8 mouse cellular contexts compared by ENCODE assay signal in the genomic region with DNA sequence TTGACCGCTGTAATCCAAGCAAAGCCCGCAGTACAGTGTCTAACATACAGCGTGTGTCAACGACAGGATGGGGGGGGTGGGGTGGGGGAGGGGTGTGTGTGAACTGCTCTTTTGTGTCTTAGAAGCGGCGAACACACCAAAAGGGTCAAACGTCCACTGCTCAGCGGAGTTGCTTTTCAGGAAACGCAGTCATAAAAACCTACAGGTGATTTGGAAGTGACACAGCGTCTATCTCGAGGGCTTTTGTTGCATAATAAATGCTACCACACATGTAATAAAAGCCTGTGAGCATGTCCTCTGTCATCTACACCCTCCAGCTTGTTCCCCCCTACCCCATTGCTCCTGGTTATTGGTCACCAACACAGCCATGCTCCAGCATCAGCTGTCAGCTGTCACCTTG. TPM values are rescaled to one million over a fixed set of nuclear protein-coding genes. Genes with fewer than 3 reads are reported as not detected.
DNase-seq lines count a peak whose midpoint lies in the region; ATAC-seq and TF ChIP-seq lines count a peak whose summit lies in the region.

No protein-coding gene starts in this region.

- peak overlapping the region; percentile 24 for H3K4me3 ChIP-seq in lung, embryonic 14.5 days (ENCODE audit: low read depth, low read length)
- H3K4me3 ChIP-seq in embryonic facial prominence, embryonic 15.5 days (replicated peaks), result peak overlapping the region; percentile 31
- H3K4me3 ChIP-seq in limb, embryonic 11.5 days (ENCODE audit: low read depth, low read length), result peak overlapping the region; percentile 12; the same call in 1 of the 2 replicates
- H3K4me3 ChIP-seq in neural tube, embryonic 14.5 days (ENCODE audit: low read depth, low read length), result peak overlapping the region; percentile 2; the same call in 1 of the 2 replicates

- H3K36me3 ChIP-seq in lung, embryonic 14.5 days (ENCODE audit: insufficient read depth), result no peaks in the 10 kb centered on the region
- no peaks in the 10 kb centered on the region for H3K36me3 ChIP-seq in embryonic facial prominence, embryonic 15.5 days
- no peaks in the 10 kb centered on the region for H3K36me3 ChIP-seq in limb, embryonic 11.5 days (ENCODE audit: control insufficient read depth, insufficient read depth, low read length)
- H3K36me3 ChIP-seq in neural tube, embryonic 14.5 days (ENCODE audit: control insufficient read depth, insufficient read depth, low read length), result no peaks in the 10 kb centered on the region

- no peaks in the 10 kb centered on the region for H3K27me3 ChIP-seq in lung, embryonic 14.5 days (ENCODE audit: insufficient read depth, low read length)
- no peaks in the 10 kb centered on the region for H3K27me3 ChIP-seq in embryonic facial prominence, embryonic 15.5 days
- H3K27me3 ChIP-seq in limb, embryonic 11.5 days (ENCODE audit: control insufficient read depth, insufficient read depth, low read length), result no peaks in the 10 kb centered on the region
- no peaks in the 10 kb centered on the region for H3K27me3 ChIP-seq in neural tube, embryonic 14.5 days (ENCODE audit: control insufficient read depth, insufficient read depth, low read length)

- DNase-seq in lung, embryonic 14.5 days, result peak; percentile 76
- no peak for DNase-seq in lung, postnatal 14 days
- DNase-seq in limb, embryonic 11.5 days (ENCODE audit: low spot score), result no peak
- DNase-seq in cerebellum, adult 8-10 months, result no peak
- no peak for DNase-seq in layer of hippocampus, adult 11-12 months (ENCODE audit: low spot score)

- 9% methylated on average over 11 of the region's 11 CpGs for WGBS in lung, embryonic 14.5 days
- 27% methylated on average over 11 of the region's 11 CpGs for WGBS in embryonic facial prominence, embryonic 15.5 days
- WGBS in limb, embryonic 11.5 days, result 29% methylated on average over 11 of the region's 11 CpGs
- 10% methylated on average over 11 of the region's 11 CpGs for WGBS in neural tube, embryonic 14.5 days

- peak overlapping the region; percentile 64 for H3K4me2 ChIP-seq in lung, embryonic 14.5 days
- peak overlapping the region; percentile 46 for H3K4me2 ChIP-seq in embryonic facial prominence, embryonic 15.5 days (replicated peaks)
- H3K4me2 ChIP-seq in limb, embryonic 11.5 days (ENCODE audit: low read depth, severe bottlenecking), result peak overlapping the region; percentile 50
- H3K4me2 ChIP-seq in neural tube, embryonic 14.5 days (ENCODE audit: low read depth, low read length), result peak overlapping the region; percentile 40

- no peaks in the 10 kb centered on the region for H3K9me3 ChIP-seq in lung, embryonic 14.5 days (ENCODE audit: low read depth, low read length)
- H3K9me3 ChIP-seq in embryonic facial prominence, embryonic 15.5 days (replicated peaks), result no peaks in the 10 kb centered on the region
- H3K9me3 ChIP-seq in limb, embryonic 11.5 days (ENCODE audit: control insufficient read depth, low read length), result no peaks in the 10 kb centered on the region
- H3K9me3 ChIP-seq in neural tube, embryonic 14.5 days (ENCODE audit: control insufficient read depth, low read length), result no peaks in the 10 kb centered on the region

- H3K9ac ChIP-seq in lung, embryonic 14.5 days, result 0 out of 2 replicates have a peak overlapping the region, but pooled peaks have one; percentile 32
- H3K9ac ChIP-seq in embryonic facial prominence, embryonic 15.5 days, result no peak overlapping the region
- H3K9ac ChIP-seq in limb, embryonic 11.5 days (ENCODE audit: low read length), result 0 out of 2 replicates have a peak overlapping the region, but pooled peaks have one; percentile 27
- no peak overlapping the region for H3K9ac ChIP-seq in neural tube, embryonic 14.5 days (replicated peaks; ENCODE audit: low read depth, low read length)

- H3K27ac ChIP-seq in lung, embryonic 14.5 days (ENCODE audit: low read depth), result peak overlapping the region; percentile 95
- H3K27ac ChIP-seq in embryonic facial prominence, embryonic 15.5 days (replicated peaks), result peak overlapping the region; percentile 63; the same call in 1 of the 2 replicates
- H3K27ac ChIP-seq in limb, embryonic 11.5 days (replicated peaks; ENCODE audit: low read depth, low read length), result no peak overlapping the region
- H3K27ac ChIP-seq in neural tube, embryonic 14.5 days (ENCODE audit: low read depth, low read length), result no peak overlapping the region; the same call in 1 of the 2 replicates

- 0 out of 2 replicates have a peak, but pooled peaks cover 24% of the 10 kb centered on the region for H3K4me1 ChIP-seq in lung, embryonic 14.5 days (ENCODE audit: insufficient read depth)
- H3K4me1 ChIP-seq in embryonic facial prominence, embryonic 15.5 days, result peaks cover 31% of the 10 kb centered on the region
- 0 out of 2 replicates have a peak, but pooled peaks cover 2% of the 10 kb centered on the region for H3K4me1 ChIP-seq in limb, embryonic 11.5 days (ENCODE audit: control insufficient read depth, insufficient read depth, low read length)
- 0 out of 2 replicates have a peak, but pooled peaks cover 8% of the 10 kb centered on the region for H3K4me1 ChIP-seq in neural tube, embryonic 14.5 days (ENCODE audit: control insufficient read depth, insufficient read depth, low read length)

- peak; percentile 22; the same call in 1 of the 2 replicates for ATAC-seq in lung, embryonic 14.5 days (ENCODE audit: insufficient read depth)
- ATAC-seq in embryonic facial prominence, embryonic 15.5 days (ENCODE audit: insufficient number of reproducible peaks, low FRiP score, low TSS enrichment, low read depth), result no peak
- ATAC-seq in limb, embryonic 11.5 days (ENCODE audit: insufficient number of reproducible peaks, low FRiP score, low TSS enrichment, low read depth), result no peak
- no peak for ATAC-seq in neural tube, embryonic 14.5 days (ENCODE audit: low read depth)
- ATAC-seq in frontal cortex, adult (ENCODE audit: low TSS enrichment), result no peak

- no peak for TF ChIP-seq CTCF in lung, embryonic 14.5 days (IDR thresholded peaks at IDR 0.05; ENCODE audit: low read depth)

RNA-seq across cellular contexts. Expression of gene Tnrc6b, which starts 4.5 kb away (rescaled TPM):
- 17.5 and 18.3 TPM in 2 replicates for polyA plus RNA-seq in lung, embryonic 14.5 days (2014; fragmentation: Nextera tagmentation; extraction: Ambion mirVana)
- polyA plus RNA-seq in embryonic facial prominence, embryonic 15.5 days (2015; fragmentation: Nextera tagmentation; extraction: Ambion mirVana), result 23.9 and 28.3 TPM in 2 replicates
- 15.4 and 20.1 TPM in 2 replicates for polyA plus RNA-seq in limb, embryonic 11.5 days (2014; fragmentation: Nextera tagmentation; extraction: Ambion mirVana)
- polyA plus RNA-seq in neural tube, embryonic 14.5 days (2014; fragmentation: Nextera tagmentation; extraction: Ambion mirVana), result 26.5 and 27.4 TPM in 2 replicates

RNA-seq across cellular contexts. Expression of gene Fam83f, which starts 34.9 kb away (rescaled TPM):
- polyA plus RNA-seq in lung, embryonic 14.5 days (2014; fragmentation: Nextera tagmentation; extraction: Ambion mirVana), result 0.46 and 0.76 TPM in 2 replicates
- 8.4 and 9.0 TPM in 2 replicates for polyA plus RNA-seq in embryonic facial prominence, embryonic 15.5 days (2015; fragmentation: Nextera tagmentation; extraction: Ambion mirVana)
- 0.38 and 0.60 TPM in 2 replicates for polyA plus RNA-seq in limb, embryonic 11.5 days (2014; fragmentation: Nextera tagmentation; extraction: Ambion mirVana)
- polyA plus RNA-seq in neural tube, embryonic 14.5 days (2014; fragmentation: Nextera tagmentation; extraction: Ambion mirVana), result 0.12 and 0.23 TPM in 2 replicates

Comparison
In these comparisons a context has a peak if more than half of its experiments do, and no peak if none do; other contexts are left out.
1. H3K27ac ChIP-seq: peak in lung, embryonic 14.5 days (single experiment) and embryonic facial prominence, embryonic 15.5 days (single experiment); none in limb, embryonic 11.5 days (single experiment) and neural tube, embryonic 14.5 days (single experiment).
2. H3K9ac ChIP-seq: peak in lung, embryonic 14.5 days (single experiment) and limb, embryonic 11.5 days (single experiment); none in embryonic facial prominence, embryonic 15.5 days (single experiment) and neural tube, embryonic 14.5 days (single experiment).
3. Peak in every context shown above with its lines, with median percentiles within 50 percentile points of each other: H3K4me2 ChIP-seq and H3K4me3 ChIP-seq.